Mouse (Mus musculus): Measurements from ENCODE around the gene Kdm6b. TPM values are rescaled to one million over a fixed set of nuclear protein-coding genes. Genes with fewer than 3 reads are reported as not detected.

Gene Kdm6b
- polyA plus RNA-seq (2015; fragmentation: Nextera tagmentation; extraction: Ambion mirVana), result 12.5 and 16.9 TPM in 2 replicates

GRCm38 (mm10) chr11:69413221-69414181, at the start of gene Kdm6b:
Kdm6b (minus strand) TSS chr11:69413675.

GRCm38 (mm10) chr11:69398059-69398458, 15.4 kb downstream of the Kdm6b start, which contains the start of gene Tmem88:
Tmem88 (minus strand) TSS chr11:69398234.

GRCm38 (mm10) chr11:69395235-69395633, 18.2 kb downstream of the Kdm6b start, which contains the start of the genes Naa38 and Cyb5d1:
Naa38 (plus strand) TSS chr11:69395487.
Cyb5d1 (minus strand) TSS chr11:69395631.

GRCm38 (mm10) chr11:69369215-69369989, 44.1 kb downstream of the Kdm6b start, which contains the start of gene Chd3:
Chd3 (minus strand) TSS chr11:69369406.

Other genes starting within 250 kb of the Kdm6b start
- gene Alox8, start 215.8 kb downstream of the Kdm6b start, polyA plus RNA-seq (2015; fragmentation: Nextera tagmentation; extraction: Ambion mirVana), result 0.12 and 0.61 TPM in 2 replicates
- gene Gucy2e, start 176.6 kb downstream of the Kdm6b start, polyA plus RNA-seq (2015; fragmentation: Nextera tagmentation; extraction: Ambion mirVana), result 0.01 and 0.07 TPM in 2 replicates
- gene Cntrob, start 89.9 kb downstream of the Kdm6b start, polyA plus RNA-seq (2015; fragmentation: Nextera tagmentation; extraction: Ambion mirVana), result 10.3 and 12.8 TPM in 2 replicates
- 94.9 and 97.1 TPM in 2 replicates for gene Trappc1, start 89.7 kb downstream of the Kdm6b start, polyA plus RNA-seq (2015; fragmentation: Nextera tagmentation; extraction: Ambion mirVana)
- gene Kcnab3, start 87.4 kb downstream of the Kdm6b start, polyA plus RNA-seq (2015; fragmentation: Nextera tagmentation; extraction: Ambion mirVana), result 0.30 and 0.55 TPM in 2 replicates
- gene Rnf227, start 73.2 kb downstream of the Kdm6b start, polyA plus RNA-seq (2015; fragmentation: Nextera tagmentation; extraction: Ambion mirVana), result 3.1 and 4.2 TPM in 2 replicates
- gene Chd3, start 44.3 kb downstream of the Kdm6b start, polyA plus RNA-seq (2015; fragmentation: Nextera tagmentation; extraction: Ambion mirVana), result 9.3 and 10.9 TPM in 2 replicates
- 115 and 122 TPM in 2 replicates for gene Naa38, start 18.2 kb downstream of the Kdm6b start, polyA plus RNA-seq (2015; fragmentation: Nextera tagmentation; extraction: Ambion mirVana)
- gene Cyb5d1, start 18.0 kb downstream of the Kdm6b start, polyA plus RNA-seq (2015; fragmentation: Nextera tagmentation; extraction: Ambion mirVana), result 8.1 and 10.1 TPM in 2 replicates
- 25.2 and 29.9 TPM in 2 replicates for gene Tmem88, start 15.4 kb downstream of the Kdm6b start, polyA plus RNA-seq (2015; fragmentation: Nextera tagmentation; extraction: Ambion mirVana)
- gene Dnah2, start 135.4 kb upstream of the Kdm6b start, polyA plus RNA-seq (2015; fragmentation: Nextera tagmentation; extraction: Ambion mirVana), result 0.06 and 0.21 TPM in 2 replicates
- gene Efnb3, start 146.5 kb upstream of the Kdm6b start, polyA plus RNA-seq (2015; fragmentation: Nextera tagmentation; extraction: Ambion mirVana), result 1.1 and 1.8 TPM in 2 replicates
- 19.3 and 21.3 TPM in 2 replicates for gene Wrap53, start 166.6 kb upstream of the Kdm6b start, polyA plus RNA-seq (2015; fragmentation: Nextera tagmentation; extraction: Ambion mirVana)
- gene Trp53, start 166.7 kb upstream of the Kdm6b start, polyA plus RNA-seq (2015; fragmentation: Nextera tagmentation; extraction: Ambion mirVana), result 80.6 and 88.9 TPM in 2 replicates
- gene Atp1b2, start 192.3 kb upstream of the Kdm6b start, polyA plus RNA-seq (2015; fragmentation: Nextera tagmentation; extraction: Ambion mirVana), result 20.4 and 20.8 TPM in 2 replicates
- not detected in 2 replicates for gene Shbg, start 204.2 kb upstream of the Kdm6b start, polyA plus RNA-seq (2015; fragmentation: Nextera tagmentation; extraction: Ambion mirVana)
- gene Sat2, start 208.3 kb upstream of the Kdm6b start, polyA plus RNA-seq (2015; fragmentation: Nextera tagmentation; extraction: Ambion mirVana), result 7.3 and 7.9 TPM in 2 replicates
- 11.5 and 12.6 TPM in 2 replicates for gene Fxr2, start 219.3 kb upstream of the Kdm6b start, polyA plus RNA-seq (2015; fragmentation: Nextera tagmentation; extraction: Ambion mirVana)
- gene Sox15, start 241.6 kb upstream of the Kdm6b start, polyA plus RNA-seq (2015; fragmentation: Nextera tagmentation; extraction: Ambion mirVana), result 0.19 and 0.25 TPM in 2 replicates
- gene Mpdu1, start 249.0 kb upstream of the Kdm6b start, polyA plus RNA-seq (2015; fragmentation: Nextera tagmentation; extraction: Ambion mirVana), result 44.5 and 46.1 TPM in 2 replicates